Mouse (Mus musculus) liver, adult 2 months (tissue): ENCODE measurements around the gene Aire. TPM values are rescaled to one million over a fixed set of nuclear protein-coding genes. Genes with fewer than 3 reads are reported as not detected.

ENCODE experiments used
- DNase-seq: peaks from one replicate; pipeline ENCODE4 v3.0.0-alpha.2; 2011; ENCODE audit warnings: low read depth, low spot score; ENCODE audit errors: extremely low read depth
- H3K27ac ChIP-seq: fragments of 200-500 bp; replicated peaks from 2 replicates; pipeline ENCODE4 v1.5.1; 2012; ENCODE audit warnings: low read depth, mild to moderate bottlenecking, control low read depth, inconsistent platforms, low read length; ENCODE audit not compliant: insufficient read depth
- H3K27me3 ChIP-seq: fragments of 200-500 bp; 2 replicates; pipeline ENCODE4 v1.6.1; 2012; ENCODE audit warnings: mild to moderate bottlenecking, moderate library complexity, low read length, inconsistent platforms; ENCODE audit not compliant: control insufficient read depth, insufficient read depth
- H3K36me3 ChIP-seq: fragments of 200-500 bp; 2 replicates; pipeline ENCODE4 v1.6.1; 2012; ENCODE audit warnings: low read length, inconsistent platforms; ENCODE audit not compliant: control insufficient read depth, insufficient read depth
- H3K4me1 ChIP-seq: fragments of 200-500 bp; 2 replicates; pipeline ENCODE4 v1.6.1; 2011; ENCODE audit warnings: low read length; ENCODE audit not compliant: control insufficient read depth, insufficient read depth
- H3K4me3 ChIP-seq: fragments of 200-500 bp; 2 replicates; pipeline ENCODE4 v1.5.1; 2011; ENCODE audit warnings: low read depth, mild to moderate bottlenecking, control low read depth, low read length, moderate library complexity; ENCODE audit not compliant: insufficient read depth
- H3K79me2 ChIP-seq: fragments of 200-500 bp; 2 replicates; pipeline ENCODE4 v1.6.1; 2012; ENCODE audit warnings: inconsistent platforms, mild to moderate bottlenecking, low read length, moderate library complexity; ENCODE audit not compliant: control insufficient read depth, insufficient read depth
- H3K9ac ChIP-seq: fragments of 200-500 bp; 2 replicates; pipeline ENCODE4 v1.6.1; 2012; ENCODE audit warnings: low read depth, mild to moderate bottlenecking, control low read depth, inconsistent platforms, low read length
- CTCF ChIP-seq: fragments of 200-500 bp; IDR thresholded peaks from 2 replicates; pipeline ENCODE4 v1.5.1; 2011; ENCODE audit warnings: low read depth, low read length, control low read depth
- POLR2A ChIP-seq: fragments of 200-500 bp; IDR thresholded peaks from 2 replicates; pipeline ENCODE4 v1.6.1; 2011; ENCODE audit warnings: low read length, control low read depth; ENCODE audit not compliant: insufficient read depth; ENCODE audit errors: extremely low read depth
- WGBS: fragments of 180-500 bp; shearing (Covaris S2); methylation state at CpG from one replicate; pipeline ENCODE4 v1.1.7; 2018; 5-methylcytosine and 5-hydroxymethylcytosine counted together
- polyA plus RNA-seq: library from polyadenylated mRNA; depleted of rRNA; stranded (reverse); fragments of >200 nt; gene quantifications from 2 replicates; pipeline ENCODE4 v1.2.3, GENCODE M21; 2012; rRNA removed
- total RNA-seq: library from RNA; depleted of rRNA; stranded (reverse); fragments of >200 nt; gene quantifications from 2 replicates; pipeline ENCODE4 v1.2.3, GENCODE M21; 2014; rRNA removed

Aire gene
- not detected in 2 replicates for total RNA-seq
- not detected in 2 replicates for polyA plus RNA-seq

GRCm38 (mm10) chr10:78043406-78043836 is at the start of gene Aire:
Gene Aire, minus strand, starts transcription at chr10:78043610.
- H3K36me3 ChIP-seq: no peaks in the 10 kb centered on the region
- no peaks in the 10 kb centered on the region for H3K4me1 ChIP-seq
- DNase-seq: peak; percentile 15

DNA sequence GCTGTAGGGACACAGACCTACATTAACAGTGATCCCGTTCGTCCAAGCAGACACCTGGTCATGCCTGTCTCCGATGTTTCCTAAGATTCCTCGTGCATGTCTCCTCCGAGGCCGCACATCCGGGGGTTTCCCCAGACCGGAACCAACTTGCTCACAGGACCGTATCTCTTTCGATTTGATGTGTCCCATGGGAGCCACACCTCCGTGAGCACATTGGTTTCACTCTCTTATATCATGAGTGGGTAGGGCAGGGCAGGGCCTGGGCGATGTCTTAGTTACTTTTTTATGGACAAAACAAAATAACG is 49.3 kb upstream of the Aire start:
- no peak overlapping the region for H3K9ac ChIP-seq
- no peaks in the 10 kb centered on the region for H3K79me2 ChIP-seq
- no peak overlapping the region for H3K4me3 ChIP-seq
- H3K36me3 ChIP-seq: no peaks in the 10 kb centered on the region
- no peak for TF ChIP-seq POLR2A
- no peak for TF ChIP-seq CTCF
- H3K27ac ChIP-seq: no peak overlapping the region
- no peaks in the 10 kb centered on the region for H3K4me1 ChIP-seq
- WGBS: 88% methylated on average over 13 of the region's 13 CpGs
- no peak for DNase-seq
- no peaks in the 10 kb centered on the region for H3K27me3 ChIP-seq

More at GRCm38 (mm10) chr10:78043406-78043836, at the start of gene Aire:
- TF ChIP-seq CTCF (peak; percentile 88), POLR2A (no peak)
- Histone ChIP-seq H3K27ac (no peak within 1 kb of the TSS), H3K4me3 (no peak within 1 kb of the TSS), H3K27me3 (no peaks in the 10 kb centered on the region), H3K9ac (no peak within 1 kb of the TSS), H3K79me2 (no peaks in the 10 kb centered on the region)
- 8% methylated on average over 27 of the region's 27 CpGs for WGBS

GRCm38 (mm10) chr10:78091865-78092724 is 48.7 kb upstream of the Aire start:
- no peaks in the 10 kb centered on the region for H3K4me1 ChIP-seq
- no peak overlapping the region for H3K4me3 ChIP-seq
- no peak for DNase-seq
- no peak overlapping the region for H3K9ac ChIP-seq
- H3K79me2 ChIP-seq: no peaks in the 10 kb centered on the region
- no peaks in the 10 kb centered on the region for H3K27me3 ChIP-seq
- no peaks in the 10 kb centered on the region for H3K36me3 ChIP-seq
- no peak overlapping the region for H3K27ac ChIP-seq
- no peak for TF ChIP-seq POLR2A
- TF ChIP-seq CTCF: no peak
- 94% methylated on average over 23 of the region's 23 CpGs for whole genome bisulfite sequencing

DNA sequence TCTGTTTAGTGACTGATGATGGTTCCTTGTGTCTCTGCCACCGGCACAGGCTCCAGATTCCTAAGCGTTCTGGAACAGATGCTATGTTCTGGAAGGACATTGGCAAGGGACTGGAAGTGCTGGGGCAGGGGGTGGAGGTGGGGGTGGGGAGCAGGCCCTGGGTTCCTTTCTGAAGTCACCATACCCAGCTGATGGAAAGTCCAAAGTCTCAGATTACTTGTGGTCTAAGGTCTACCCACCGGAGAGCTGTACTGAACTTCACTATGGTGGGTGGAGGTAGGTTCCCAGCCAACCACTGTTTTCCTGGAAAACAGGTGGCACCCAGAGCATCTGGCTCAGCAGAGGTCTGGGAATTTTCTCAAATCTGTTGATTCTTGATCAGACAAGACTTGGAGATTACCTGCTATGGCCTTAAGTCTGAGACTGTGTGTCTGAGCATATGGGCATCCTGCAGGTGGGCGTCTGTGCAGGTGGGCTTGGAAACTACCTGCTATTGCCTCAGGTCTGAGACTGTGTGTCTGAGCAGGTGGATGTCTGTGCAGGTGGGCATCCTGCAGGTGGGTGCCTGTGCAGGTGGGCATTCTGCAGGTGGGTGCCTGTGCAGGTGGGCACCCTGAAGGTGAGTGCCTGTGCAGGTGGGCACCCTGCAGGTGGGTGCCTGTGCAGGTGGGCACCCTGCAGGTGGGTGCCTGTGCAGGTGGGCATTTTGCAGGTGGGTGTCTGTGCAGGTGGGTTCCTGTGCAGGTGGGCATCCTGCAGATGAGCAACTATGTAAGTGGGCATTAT is 47.5 kb upstream of the Aire start:
- Histone ChIP-seq H3K9ac (no peak overlapping the region), H3K27me3 (no peaks in the 10 kb centered on the region), H3K4me3 (no peak overlapping the region), H3K27ac (no peak overlapping the region), H3K4me1 (no peaks in the 10 kb centered on the region), H3K79me2 (no peaks in the 10 kb centered on the region), H3K36me3 (no peaks in the 10 kb centered on the region)
- no peak for DNase-seq
- no peak for TF ChIP-seq POLR2A
- no peak for TF ChIP-seq CTCF
- 64% methylated on average over 4 of the region's 4 CpGs for WGBS

- Histone ChIP-seq H3K9ac (no peak overlapping the region), H3K79me2 (no peaks in the 10 kb centered on the region), H3K36me3 (no peaks in the 10 kb centered on the region), H3K27ac (no peak overlapping the region), H3K27me3 (no peaks in the 10 kb centered on the region), H3K4me1 (no peaks in the 10 kb centered on the region), H3K4me3 (no peak overlapping the region)
- no peak for DNase-seq
- 75% methylated on average over 6 of the region's 6 CpGs for WGBS
- TF ChIP-seq CTCF (no peak), POLR2A (no peak)
These were observed 46.8 kb upstream of the Aire start for GRCm38 (mm10) chr10:78090246-78090645.

DNA sequence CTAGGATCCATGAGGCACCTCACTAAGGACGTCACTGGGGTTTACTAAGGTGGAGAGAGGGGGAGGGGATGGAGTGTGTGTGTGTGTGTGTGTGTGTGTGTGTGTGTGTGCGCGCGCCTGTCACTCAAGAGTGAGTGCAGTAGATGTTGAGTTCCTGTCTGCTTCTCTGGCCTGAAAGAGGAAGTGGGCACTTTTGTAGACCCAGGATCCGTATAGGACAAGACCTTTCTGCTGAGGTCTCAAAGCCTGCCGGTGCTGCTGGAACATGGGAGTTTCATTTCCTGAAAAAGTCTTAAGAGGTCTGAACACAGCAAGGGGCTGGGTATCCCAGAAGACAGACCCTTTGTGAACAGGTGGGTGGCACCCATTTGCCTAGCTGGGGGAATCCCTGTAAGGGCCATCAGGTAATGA is 43.7 kb upstream of the Aire start:
- 89% methylated on average over 6 of the region's 6 CpGs for WGBS
- Histone ChIP-seq H3K9ac (no peak overlapping the region), H3K27me3 (no peaks in the 10 kb centered on the region), H3K36me3 (no peaks in the 10 kb centered on the region), H3K27ac (no peak overlapping the region), H3K79me2 (no peaks in the 10 kb centered on the region), H3K4me1 (no peaks in the 10 kb centered on the region), H3K4me3 (no peak overlapping the region)
- TF ChIP-seq CTCF (no peak), POLR2A (no peak)
- DNase-seq: peak; percentile 24
